Mouse (Mus musculus) heart, embryonic 13.5 days (tissue): Measurements from ENCODE around the gene Susd1. TPM values are rescaled to one million over a fixed set of nuclear protein-coding genes. Genes with fewer than 3 reads are reported as not detected.
A peak's percentile ranks its signal among the peaks of the same experiment; 100 is the strongest.

Experiments used
- ATAC-seq: fragments of 200-750 bp; cut with Nextera tagmentation; 2 replicates; pipeline ENCODE4 v1.8.0; 2017; ENCODE audit warnings: moderate TSS enrichment; ENCODE audit not compliant: insufficient number of reproducible peaks, low FRiP score, low TSS enrichment; ENCODE audit errors: extremely low read depth
- H3K27ac ChIP-seq: fragments of 300-500 bp; sonication (generic); replicated peaks from 2 replicates; pipeline ENCODE4 v1.5.1; 2015; ENCODE audit warnings: moderate library complexity, mild to moderate bottlenecking, inconsistent platforms
- H3K27me3 ChIP-seq: fragments of 300-500 bp; sonication (generic); replicated peaks from 2 replicates; pipeline ENCODE4 v1.6.1; 2015; ENCODE audit warnings: mild to moderate bottlenecking, inconsistent platforms
- H3K36me3 ChIP-seq: fragments of 300-500 bp; sonication (generic); 2 replicates; pipeline ENCODE4 v1.6.1; 2015; ENCODE audit warnings: mild to moderate bottlenecking, inconsistent platforms
- H3K4me1 ChIP-seq: fragments of 300-500 bp; sonication (generic); 2 replicates; pipeline ENCODE4 v1.6.1; 2015; ENCODE audit warnings: inconsistent platforms
- H3K4me2 ChIP-seq: fragments of 300-500 bp; sonication (generic); 2 replicates; pipeline ENCODE4 v1.6.1; 2015; ENCODE audit warnings: inconsistent platforms, mild to moderate bottlenecking, moderate library complexity
- H3K4me3 ChIP-seq: fragments of 300-500 bp; sonication (generic); 2 replicates; pipeline ENCODE4 v1.5.1; 2015; ENCODE audit warnings: moderate library complexity, mild to moderate bottlenecking, inconsistent platforms
- H3K9ac ChIP-seq: fragments of 300-500 bp; sonication (generic); 2 replicates; pipeline ENCODE4 v1.6.1; 2015; ENCODE audit warnings: inconsistent platforms, mild to moderate bottlenecking, moderate library complexity
- H3K9me3 ChIP-seq: fragments of 300-500 bp; sonication (generic); 2 replicates; pipeline ENCODE4 v1.6.1; 2016; ENCODE audit warnings: inconsistent platforms
- WGBS: fragments of 180-500 bp; shearing (Covaris S2); methylation state at CpG from one replicate; pipeline ENCODE4 v1.1.7; 2015; ENCODE audit warnings: mixed read lengths; 5-methylcytosine and 5-hydroxymethylcytosine counted together
- polyA plus RNA-seq: library from polyadenylated mRNA; unstranded; fragments of >200 nt; fragmentation: Nextera tagmentation; extraction: Ambion mirVana; gene quantifications from 2 replicates; pipeline ENCODE4 v1.2.1, GENCODE M21; 2015

Susd1 gene
- polyA plus RNA-seq, 1 experiment from 2014 or later, result 7.4 TPM

DNA sequence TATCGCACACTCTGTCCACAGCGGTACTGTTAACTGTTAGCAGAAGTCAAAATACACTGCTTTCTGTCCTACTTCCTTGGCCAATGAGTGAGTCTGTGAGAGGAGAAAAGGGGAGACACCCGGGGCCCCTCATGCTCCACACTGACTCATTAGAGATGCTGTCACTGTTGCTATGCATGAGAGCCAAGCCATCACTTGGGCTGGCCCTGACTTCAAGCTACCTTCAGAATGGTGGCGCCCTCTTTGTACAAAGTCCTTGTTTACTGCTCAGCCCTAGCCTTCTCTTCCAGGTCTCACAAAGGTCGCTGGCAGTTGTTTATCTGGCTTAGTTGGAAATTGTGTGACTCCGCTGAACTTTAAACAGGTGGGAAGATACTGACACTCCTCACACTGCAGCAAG is 119.8 kb downstream of the Susd1 start:
- peak overlapping the region; percentile 24; the same call in 1 of the 2 replicates for H3K27ac ChIP-seq
- no peaks in the 10 kb centered on the region for H3K9me3 ChIP-seq
- no peaks in the 10 kb centered on the region for H3K36me3 ChIP-seq
- WGBS, result 69% methylated on average over 6 of the region's 6 CpGs
- H3K27me3 ChIP-seq, result no peaks in the 10 kb centered on the region
- ATAC-seq, result no peak
- H3K4me1 ChIP-seq, result peaks cover 47% of the 10 kb centered on the region
- no peak overlapping the region for H3K4me3 ChIP-seq
- no peak overlapping the region for H3K4me2 ChIP-seq
- no peak overlapping the region for H3K9ac ChIP-seq

GRCm38 (mm10) chr4:59315553-59316405 is 122.7 kb downstream of the Susd1 start:
- WGBS, result 47% methylated on average over 15 of the region's 15 CpGs
- Histone ChIP-seq H3K4me3 (peak overlapping the region; percentile 21), H3K4me2 (peak overlapping the region; percentile 54), H3K4me1 (peaks cover 33% of the 10 kb centered on the region), H3K36me3 (no peaks in the 10 kb centered on the region), H3K27me3 (no peaks in the 10 kb centered on the region), H3K27ac (peak overlapping the region; percentile 63), H3K9me3 (no peaks in the 10 kb centered on the region), H3K9ac (0 out of 2 replicates have a peak overlapping the region, but pooled peaks have one; percentile 24)
- ATAC-seq, result no peak

- Histone ChIP-seq H3K36me3 (no peaks in the 10 kb centered on the region), H3K4me1 (peaks cover 33% of the 10 kb centered on the region), H3K27me3 (no peaks in the 10 kb centered on the region), H3K27ac (peak overlapping the region; percentile 63), H3K4me3 (peak overlapping the region; percentile 21; the same call in 1 of the 2 replicates), H3K9me3 (no peaks in the 10 kb centered on the region), H3K4me2 (peak overlapping the region; percentile 54), H3K9ac (0 out of 2 replicates have a peak overlapping the region, but pooled peaks have one; percentile 24)
- ATAC-seq, result no peak
- WGBS, result 38% methylated on average over 3 of the region's 3 CpGs
These were observed 123.4 kb downstream of the Susd1 start for GRCm38 (mm10) chr4:59314939-59315552.

GRCm38 (mm10) chr4:59312945-59313344 is 125.5 kb downstream of the Susd1 start:
- H3K27ac ChIP-seq, result no peak overlapping the region; the same call in 1 of the 2 replicates

GRCm38 (mm10) chr4:59310590-59310989 is 127.8 kb downstream of the Susd1 start:
- Histone ChIP-seq H3K4me2 (no peak overlapping the region), H3K9me3 (no peaks in the 10 kb centered on the region), H3K4me3 (no peak overlapping the region), H3K9ac (no peak overlapping the region), H3K27me3 (no peaks in the 10 kb centered on the region), H3K4me1 (peaks cover 9% of the 10 kb centered on the region), H3K36me3 (no peaks in the 10 kb centered on the region), H3K27ac (no peak overlapping the region)
- ATAC-seq, result no peak
- WGBS, result 89% methylated on average over 9 of the region's 9 CpGs

More at GRCm38 (mm10) chr4:59312945-59313344, 125.5 kb downstream of the Susd1 start:
- no peak for ATAC-seq
- no peaks in the 10 kb centered on the region for H3K9me3 ChIP-seq
- H3K9ac ChIP-seq, result no peak overlapping the region
- H3K27me3 ChIP-seq, result no peaks in the 10 kb centered on the region
- no peak overlapping the region for H3K4me3 ChIP-seq
- WGBS, result 61% methylated on average over 7 of the region's 7 CpGs
- no peaks in the 10 kb centered on the region for H3K36me3 ChIP-seq
- H3K4me1 ChIP-seq, result peaks cover 18% of the 10 kb centered on the region
- no peak overlapping the region for H3K4me2 ChIP-seq

DNA sequence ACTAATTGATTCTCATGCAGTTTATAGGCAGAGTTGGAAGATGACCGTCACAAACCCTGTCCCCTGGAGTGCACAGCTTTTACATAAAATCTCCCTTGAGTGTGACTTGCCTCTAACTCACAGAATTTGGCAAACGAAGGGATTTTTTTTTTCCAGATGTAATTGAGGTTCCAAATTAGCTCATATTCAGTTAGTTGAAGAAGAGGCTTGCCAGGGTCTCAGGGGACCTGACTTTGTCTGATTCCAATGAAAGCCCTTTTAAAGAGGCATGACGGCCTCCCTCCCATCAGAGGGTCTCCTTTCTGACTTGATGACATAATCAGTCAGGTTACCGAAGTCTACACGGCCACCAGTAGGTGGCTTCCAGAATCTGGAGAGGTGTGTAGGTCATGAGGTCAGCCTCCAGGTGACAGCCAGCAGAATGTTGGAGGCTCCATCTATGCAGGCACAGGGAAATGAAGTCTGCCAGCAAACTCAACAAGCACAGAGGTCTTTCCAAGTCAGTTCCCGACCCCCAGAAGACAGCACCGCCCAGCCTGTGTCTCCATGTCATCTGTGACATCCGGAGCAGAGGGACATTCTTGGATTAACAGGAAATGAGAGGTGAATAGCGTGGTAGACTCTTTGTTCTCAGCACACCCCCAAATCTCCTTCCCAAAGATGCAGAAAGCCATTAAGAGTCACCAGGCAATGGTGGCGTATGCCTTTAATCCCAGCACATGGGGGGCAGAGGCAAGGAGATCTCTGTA is 130.4 kb downstream of the Susd1 start:
- peaks cover 5% of the 10 kb centered on the region for H3K9me3 ChIP-seq
- no peak overlapping the region for H3K4me3 ChIP-seq
- H3K27ac ChIP-seq, result no peak overlapping the region
- H3K36me3 ChIP-seq, result no peaks in the 10 kb centered on the region
- no peak overlapping the region for H3K4me2 ChIP-seq
- H3K4me1 ChIP-seq, result no peaks in the 10 kb centered on the region
- ATAC-seq, result no peak
- H3K9ac ChIP-seq, result no peak overlapping the region
- no peaks in the 10 kb centered on the region for H3K27me3 ChIP-seq
- WGBS, result 79% methylated on average over 10 of the region's 10 CpGs

GRCm38 (mm10) chr4:59302387-59302786 is 136.0 kb downstream of the Susd1 start:
- Histone ChIP-seq H3K4me2 (no peak overlapping the region), H3K4me3 (no peak overlapping the region), H3K36me3 (no peaks in the 10 kb centered on the region), H3K9ac (no peak overlapping the region), H3K4me1 (0 out of 2 replicates have a peak, but pooled peaks cover 5% of the 10 kb centered on the region), H3K27ac (no peak overlapping the region), H3K9me3 (peaks cover 5% of the 10 kb centered on the region), H3K27me3 (no peaks in the 10 kb centered on the region)
- ATAC-seq, result no peak
- WGBS, result 86% methylated on average over 8 of the region's 8 CpGs

DNA sequence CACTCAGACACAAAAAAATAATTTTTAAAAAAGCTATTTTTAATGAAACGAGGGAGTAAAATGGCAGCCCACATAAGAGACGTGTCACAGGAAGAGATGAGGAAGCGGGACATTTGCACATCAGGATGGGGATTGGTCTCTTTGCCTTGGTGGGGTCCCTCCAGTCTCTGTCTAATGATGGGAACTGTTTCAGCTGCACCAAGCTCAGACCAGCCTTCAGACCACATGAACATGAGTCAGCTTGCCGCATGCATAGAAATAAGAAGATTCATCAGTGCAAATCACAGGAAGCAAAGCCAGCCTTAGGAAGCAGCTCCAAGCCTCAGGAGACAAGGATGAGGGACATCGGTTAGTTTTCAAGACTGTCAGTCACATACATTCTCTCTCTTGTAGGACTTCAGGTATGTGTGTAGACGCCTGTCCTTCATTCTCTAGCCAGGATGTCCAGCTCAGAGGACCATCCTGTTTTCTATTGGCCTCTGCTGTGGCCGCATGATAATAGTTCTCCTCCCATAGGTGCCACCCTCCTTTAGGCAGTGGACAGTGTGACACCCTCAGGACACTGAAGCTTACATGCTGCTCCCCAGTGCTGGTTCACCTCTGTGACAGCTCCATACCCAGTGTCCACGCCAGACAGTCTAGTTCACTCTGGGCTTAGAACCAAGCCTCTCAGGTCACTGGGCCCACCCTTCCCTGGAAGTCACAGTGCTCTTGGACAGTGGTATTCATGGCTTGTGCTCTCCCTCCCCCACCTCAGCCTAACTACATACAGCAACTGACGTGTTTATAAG is 137.2 kb downstream of the Susd1 start:
- H3K36me3 ChIP-seq, result no peaks in the 10 kb centered on the region
- no peak overlapping the region for H3K4me2 ChIP-seq
- H3K9me3 ChIP-seq, result peaks cover 5% of the 10 kb centered on the region
- no peak overlapping the region for H3K4me3 ChIP-seq
- no peak overlapping the region for H3K27ac ChIP-seq
- 0 out of 2 replicates have a peak, but pooled peaks cover 5% of the 10 kb centered on the region for H3K4me1 ChIP-seq
- H3K9ac ChIP-seq, result no peak overlapping the region
- H3K27me3 ChIP-seq, result no peaks in the 10 kb centered on the region
- 79% methylated on average over 9 of the region's 9 CpGs for WGBS
- ATAC-seq, result no peak

DNA sequence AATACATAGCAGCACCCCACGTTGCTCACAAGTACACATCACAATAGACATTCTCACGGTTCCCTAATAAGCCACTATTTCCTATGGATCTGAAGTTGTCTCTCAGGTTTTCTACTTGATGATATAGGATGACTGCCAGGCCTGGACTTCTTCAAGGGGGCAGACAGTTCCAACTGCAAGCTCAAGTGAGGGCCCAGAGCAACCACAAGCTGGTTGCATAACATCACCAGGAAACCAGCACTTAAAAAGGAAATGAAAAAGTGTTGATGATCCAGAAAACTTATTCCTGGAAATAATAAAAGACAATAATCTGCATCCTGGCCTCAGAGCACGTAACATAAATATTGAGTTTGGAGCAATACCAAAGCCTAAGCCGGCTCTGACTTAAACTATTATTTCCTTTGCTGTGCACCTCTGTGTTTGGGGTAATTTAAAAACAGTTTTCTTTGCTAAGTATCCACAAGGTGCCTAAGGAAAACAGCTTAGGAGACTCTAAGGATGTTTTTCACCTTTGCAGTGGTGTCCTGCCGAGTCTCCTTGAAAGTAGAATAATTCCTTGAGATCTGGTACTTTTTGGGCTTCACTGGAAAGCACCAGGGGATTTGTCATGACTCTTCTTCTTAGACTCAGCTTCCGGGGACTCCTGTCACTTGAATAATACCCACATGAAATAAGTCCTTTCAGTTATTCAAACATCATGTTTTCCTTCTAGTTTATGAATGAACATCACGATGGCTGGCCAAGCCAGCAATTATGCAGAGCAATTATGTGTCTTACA is 139.5 kb downstream of the Susd1 start:
- 73% methylated on average over 7 of the region's 7 CpGs for WGBS
- Histone ChIP-seq H3K4me3 (no peak overlapping the region), H3K9me3 (no peaks in the 10 kb centered on the region), H3K36me3 (no peaks in the 10 kb centered on the region), H3K9ac (no peak overlapping the region), H3K27me3 (no peaks in the 10 kb centered on the region), H3K4me1 (0 out of 2 replicates have a peak, but pooled peaks cover 5% of the 10 kb centered on the region), H3K27ac (peak overlapping the region; percentile 34; the same call in 1 of the 2 replicates), H3K4me2 (no peak overlapping the region)
- no peak for ATAC-seq

GRCm38 (mm10) chr4:59295127-59295526 is 143.3 kb downstream of the Susd1 start:
- Histone ChIP-seq H3K4me1 (peaks cover 8% of the 10 kb centered on the region; the same call in 1 of the 2 replicates), H3K36me3 (no peaks in the 10 kb centered on the region), H3K9me3 (no peaks in the 10 kb centered on the region), H3K4me2 (no peak overlapping the region), H3K27ac (no peak overlapping the region), H3K4me3 (no peak overlapping the region), H3K9ac (no peak overlapping the region), H3K27me3 (no peaks in the 10 kb centered on the region)
- ATAC-seq, result no peak
- 83% methylated on average over 6 of the region's 6 CpGs for WGBS
